Mouse (Mus musculus) cortical plate, adult 2 months (tissue): ENCODE data around the gene Utp18.

Source experiments
- CTCF ChIP-seq: fragments of 200-500 bp; IDR thresholded peaks from 2 replicates; pipeline ENCODE4 v1.5.1; 2011; ENCODE audit warnings: mild to moderate bottlenecking, control low read depth, low read length; ENCODE audit not compliant: insufficient read depth; ENCODE audit errors: extremely low read depth
- POLR2A ChIP-seq: fragments of 200-500 bp; IDR thresholded peaks from 2 replicates; pipeline ENCODE4 v1.6.1; 2011; ENCODE audit warnings: mild to moderate bottlenecking, low read length, control low read depth; ENCODE audit not compliant: insufficient read depth; ENCODE audit errors: extremely low read depth

DNA sequence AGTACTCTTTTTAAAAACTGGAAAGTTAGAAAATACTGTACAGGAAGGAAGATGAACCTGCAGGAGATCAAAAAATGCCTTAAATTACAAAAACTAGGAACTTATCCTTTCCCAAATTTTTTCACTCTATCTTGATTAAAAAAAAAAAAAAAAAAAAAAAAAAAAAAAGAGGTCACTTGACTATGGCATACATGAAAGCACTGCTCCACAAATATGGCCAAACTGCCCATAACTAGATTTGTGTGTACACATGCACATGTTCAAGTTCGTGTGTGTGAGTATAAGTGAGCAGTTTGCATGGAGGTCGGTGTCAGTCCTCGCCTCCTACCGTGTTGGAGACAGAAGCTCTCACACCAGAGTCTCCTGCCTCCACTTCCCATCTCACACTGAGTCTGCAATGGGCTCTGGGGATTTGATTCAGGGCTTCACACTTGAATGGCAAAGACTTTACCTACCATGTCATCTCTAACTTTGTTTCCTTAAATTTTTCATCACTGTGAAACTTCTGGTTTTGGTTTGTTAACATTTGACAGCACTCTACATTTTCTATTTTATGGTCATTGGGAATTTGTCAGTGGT, 23.4 kb downstream of the Utp18 start:
- TF ChIP-seq CTCF (no peak), POLR2A (no peak)
